Mouse (Mus musculus): Measurements from ENCODE around the gene H2-Q2.
"Not testable (repeated sequence)": the region's sequence is repeated elsewhere in the genome, so short reads cannot be mapped to it uniquely, and the experiment has no call there.

Gene H2-Q2

DNA sequence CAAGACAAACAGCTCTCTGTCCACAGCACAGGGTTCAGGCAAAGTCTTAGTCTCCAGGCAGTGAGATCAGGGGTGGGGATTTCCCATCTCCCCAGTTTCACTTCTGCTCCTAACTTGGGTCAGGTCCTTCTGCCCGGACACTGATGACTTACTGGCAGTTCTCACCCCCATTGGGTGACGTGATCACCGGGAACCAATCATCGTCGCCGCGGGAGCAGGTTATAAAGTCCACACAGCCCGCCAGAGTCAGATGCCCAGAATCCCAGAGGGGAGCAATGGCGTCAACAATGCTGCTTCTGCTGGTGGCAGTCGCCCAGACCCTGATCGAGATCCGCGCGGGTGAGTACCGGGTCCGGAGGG lies 37.3 kb downstream of the H2-Q2 start, which contains the start of gene H2-Q4:
TSS of gene H2-Q4 (plus strand) at position 249 of the 360 bp plus-strand sequence.
- DNase-seq (ENCODE audit: low spot score) = peak; percentile 91

DNA sequence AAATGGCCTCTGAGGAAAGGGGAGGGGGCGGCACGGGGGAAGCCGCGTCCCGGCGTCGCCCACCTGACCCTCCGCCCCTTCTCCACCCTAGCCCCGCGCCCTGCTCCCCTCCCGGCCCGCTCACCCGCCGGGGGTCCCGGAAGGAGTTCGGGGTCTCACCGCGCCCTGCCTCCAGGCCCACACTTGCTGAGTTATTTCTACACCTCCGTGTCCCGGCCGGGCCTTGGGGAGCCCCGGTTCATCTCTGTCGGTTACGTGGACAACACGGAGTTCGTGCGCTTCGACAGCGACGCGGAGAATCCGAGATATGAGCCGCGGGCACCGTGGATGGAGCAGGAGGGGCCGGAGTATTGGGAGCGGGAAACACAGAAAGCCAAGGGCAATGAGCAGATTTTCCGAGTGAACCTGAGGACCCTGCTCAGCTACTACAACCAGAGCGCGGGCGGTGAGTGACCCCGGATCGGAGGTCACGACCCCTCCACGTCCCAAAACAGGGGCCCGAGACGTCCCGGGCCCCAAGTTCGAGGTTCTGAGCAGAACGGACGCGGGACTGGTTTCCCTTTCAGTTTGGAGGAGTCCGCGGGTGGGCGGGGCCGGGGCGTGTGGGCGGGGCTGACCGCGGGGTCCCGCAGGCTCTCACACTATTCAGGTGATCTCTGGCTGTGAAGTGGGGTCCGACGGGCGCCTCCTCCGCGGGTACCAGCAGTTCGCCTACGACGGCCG lies 37.8 kb downstream of the H2-Q2 start:
- DNase-seq (ENCODE audit: low spot score) = peak; percentile 14

DNA sequence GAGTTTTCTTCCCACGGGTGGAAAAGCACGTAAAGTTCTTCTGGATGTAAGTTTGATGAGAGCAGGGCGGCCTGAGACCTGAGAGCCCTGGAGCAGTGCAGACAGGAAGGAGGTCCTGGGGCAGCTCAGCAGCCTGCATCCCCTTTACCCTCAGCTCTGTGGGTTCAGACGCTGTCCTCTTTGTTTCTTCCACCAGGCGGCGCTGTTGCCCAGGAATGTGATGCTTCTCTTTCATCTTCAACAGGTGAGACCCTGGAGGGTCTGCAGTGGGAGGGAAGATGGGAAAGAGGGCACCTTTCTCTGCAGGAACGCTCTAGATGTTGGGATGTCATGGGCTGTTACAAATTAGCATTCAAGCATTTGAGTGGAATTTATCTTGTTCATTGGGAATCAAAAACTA lies 47.8 kb downstream of the H2-Q2 start:
- DNase-seq (ENCODE audit: low spot score) = peak; percentile 47

DNA sequence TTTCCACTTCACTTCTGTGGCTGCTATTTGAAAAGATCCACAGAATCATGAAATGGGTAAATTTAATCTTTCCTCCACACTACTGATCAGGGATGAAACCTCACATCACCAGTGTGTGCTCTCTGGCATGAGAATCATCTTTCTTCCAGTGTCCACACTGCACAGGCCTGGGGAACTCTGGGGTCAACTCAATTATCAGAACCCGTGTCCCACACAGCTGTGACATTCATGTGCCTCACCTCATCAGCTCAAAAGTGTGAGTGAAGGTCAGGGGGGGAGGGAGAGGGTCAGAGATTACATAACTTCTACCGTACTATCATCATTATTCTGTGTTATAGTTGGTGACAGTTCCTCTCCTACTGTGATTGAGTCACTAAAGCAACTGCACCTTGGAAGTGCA lies 50.6 kb downstream of the H2-Q2 start:
- not testable (repeated sequence) for DNase-seq (ENCODE audit: low spot score)

DNA sequence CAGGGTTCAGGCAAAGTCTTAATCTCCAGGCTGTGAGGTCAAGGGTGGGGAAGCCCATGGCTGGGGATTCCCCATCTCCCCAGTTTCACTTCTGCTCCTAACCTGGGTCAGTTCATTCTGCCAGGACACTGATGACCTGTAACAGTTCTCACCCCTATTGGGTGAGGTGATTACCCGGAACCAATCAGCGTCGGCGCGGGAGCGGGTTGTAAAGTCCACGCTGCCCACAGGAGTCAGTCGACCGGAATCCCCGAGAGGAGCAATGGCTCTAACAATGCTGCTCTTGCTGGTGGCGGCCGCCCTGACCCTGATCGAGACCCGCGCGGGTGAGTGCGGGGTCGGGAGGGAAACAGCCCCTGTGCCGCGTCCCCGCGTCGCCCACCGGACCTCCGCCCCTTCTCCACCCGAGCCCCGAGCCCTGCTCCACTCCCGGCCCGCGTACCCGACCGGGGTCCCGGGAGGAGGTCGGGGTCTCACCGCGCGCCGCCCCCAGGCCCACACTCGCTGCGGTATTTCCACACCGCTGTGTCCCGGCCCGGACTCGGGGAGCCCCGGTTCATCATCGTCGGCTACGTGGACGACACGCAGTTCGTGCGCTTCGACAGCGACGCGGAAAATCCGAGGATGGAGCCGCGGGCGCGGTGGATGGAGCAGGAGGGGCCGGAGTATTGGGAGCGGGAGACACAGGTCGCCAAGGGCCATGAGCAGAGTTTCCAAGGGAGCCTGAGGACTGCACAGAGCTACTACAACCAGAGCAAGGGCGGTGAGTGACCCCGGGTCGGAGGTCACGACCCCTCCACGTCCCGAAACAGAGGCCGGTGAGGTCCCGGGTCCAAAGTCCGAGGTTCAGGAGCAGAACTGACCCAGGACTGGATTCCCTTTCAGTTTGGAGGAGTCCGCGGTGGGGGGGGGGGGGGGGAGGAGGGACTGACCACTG lies 52.1 kb downstream of the H2-Q2 start:
- not testable (repeated sequence) for DNase-seq (ENCODE audit: low spot score)

All from embryo, embryonic 10 days (tissue).